Mouse (Mus musculus) MEL (cell line): ENCODE data around the gene Fgfr2. TPM values are rescaled to one million over a fixed set of nuclear protein-coding genes. Genes with fewer than 3 reads are reported as not detected.

Source experiments
- DNase-seq: peaks from one replicate; pipeline ENCODE4 v3.0.0; 2011; ENCODE audit warnings: low read depth, low spot score
- H3K27ac ChIP-seq: 2 replicates; pipeline ENCODE4 v1.5.1; 2012; ENCODE audit warnings: low read depth, mild to moderate bottlenecking, control low read depth, low read length, moderate library complexity; ENCODE audit not compliant: control insufficient read depth
- H3K27me3 ChIP-seq, 2 experiments: fragments of 150-350 bp in 1 of 2; sonication (generic) in 1 of 2; 2 replicates each; pipeline ENCODE4 v1.6.1; 2012; ENCODE audit warnings: low read length in 2 of 2, mild to moderate bottlenecking in 2 of 2, improper control_type of control experiment in 1 of 2, moderate library complexity in 1 of 2; ENCODE audit not compliant: insufficient read depth in 2 of 2, control insufficient read depth in 1 of 2
- H3K36me3 ChIP-seq, 2 experiments: 2 replicates each; pipeline ENCODE4 v1.6.1; 2012 to 2014; ENCODE audit warnings: low read length in 2 of 2, improper control_type of control experiment in 1 of 2, inconsistent platforms in 1 of 2, mild to moderate bottlenecking in 1 of 2; ENCODE audit not compliant: insufficient read depth in 2 of 2, control insufficient read depth in 1 of 2
- H3K4me1 ChIP-seq, 2 experiments: fragments of 150-350 bp in 1 of 2; sonication (generic) in 1 of 2; 2 replicates each; pipeline ENCODE4 v1.6.1; 2012; ENCODE audit warnings: low read length in 2 of 2, improper control_type of control experiment in 1 of 2, mild to moderate bottlenecking in 1 of 2; ENCODE audit not compliant: insufficient read depth in 2 of 2, control insufficient read depth in 1 of 2
- H3K4me3 ChIP-seq, 2 experiments: fragments of 150-350 bp in 1 of 2; sonication (generic) in 1 of 2; 2 replicates each; pipeline ENCODE4 v1.5.1; 2012; ENCODE audit warnings: low read depth in 2 of 2, low read length in 2 of 2, mild to moderate bottlenecking in 2 of 2, moderate library complexity in 2 of 2, control low read depth in 1 of 2, improper control_type of control experiment in 1 of 2; ENCODE audit not compliant: control insufficient read depth in 1 of 2, insufficient read depth in 1 of 2
- H3K79me2 ChIP-seq: 2 replicates; pipeline ENCODE4 v1.6.1; 2012; ENCODE audit warnings: mild to moderate bottlenecking, low read length, moderate library complexity; ENCODE audit not compliant: control insufficient read depth, poor library complexity, insufficient read depth
- H3K9ac ChIP-seq: 2 replicates; pipeline ENCODE4 v1.6.1; 2012; ENCODE audit warnings: low read depth, mild to moderate bottlenecking, control low read depth, low read length, moderate library complexity; ENCODE audit not compliant: control insufficient read depth, poor library complexity, severe bottlenecking
- H3K9me3 ChIP-seq: fragments of 150-350 bp; sonication (generic); replicated peaks from 2 replicates; pipeline ENCODE4 v1.6.1; 2012; ENCODE audit warnings: mild to moderate bottlenecking, low read length, improper control_type of control experiment, moderate library complexity; ENCODE audit not compliant: insufficient read depth
- BHLHE40 ChIP-seq: IDR thresholded peaks from 2 replicates; pipeline ENCODE4 v1.6.1; 2012; ENCODE audit warnings: low read depth, mild to moderate bottlenecking, inconsistent platforms, low read length, improper control_type of control experiment, borderline replicate concordance
- CHD1 ChIP-seq: IDR thresholded peaks from 2 replicates; pipeline ENCODE4 v1.6.1; 2012; ENCODE audit warnings: low read depth, mild to moderate bottlenecking, inconsistent platforms, low read length, improper control_type of control experiment
- E2F4 ChIP-seq: IDR thresholded peaks from 2 replicates; pipeline ENCODE4 v1.6.1; 2011; ENCODE audit warnings: low read depth, low read length, improper control_type of control experiment, borderline replicate concordance
- ELF1 ChIP-seq: IDR thresholded peaks from 2 replicates; pipeline ENCODE4 v1.6.1; 2014; ENCODE audit warnings: low read depth, mild to moderate bottlenecking, inconsistent platforms, low read length, improper control_type of control experiment, moderate library complexity
- GABPA ChIP-seq: IDR thresholded peaks from 2 replicates; pipeline ENCODE4 v1.6.1; 2012; ENCODE audit warnings: low read depth, mild to moderate bottlenecking, inconsistent platforms, low read length, improper control_type of control experiment, moderate library complexity
- JUND ChIP-seq: IDR thresholded peaks from 2 replicates; pipeline ENCODE4 v1.6.1; 2011; ENCODE audit warnings: low read depth, mild to moderate bottlenecking, improper control_type of control experiment, low read length
- KAT2A ChIP-seq: conservative IDR thresholded peaks from 2 replicates; pipeline ENCODE4 v1.6.1; 2012; ENCODE audit warnings: low read depth, low read length, improper control_type of control experiment, inconsistent platforms
- MAFK ChIP-seq: IDR thresholded peaks from 2 replicates; pipeline ENCODE4 v1.6.1; 2011; ENCODE audit warnings: low read depth, mild to moderate bottlenecking, low read length, improper control_type of control experiment, borderline replicate concordance
- MAX ChIP-seq: IDR thresholded peaks from 2 replicates; pipeline ENCODE4 v1.6.1; 2011; ENCODE audit warnings: low read length, improper control_type of control experiment
- MEF2A ChIP-seq: IDR thresholded peaks from 2 replicates; pipeline ENCODE4 v1.6.1; 2014; ENCODE audit warnings: low read depth, mild to moderate bottlenecking, inconsistent platforms, low read length, improper control_type of control experiment; ENCODE audit not compliant: poor library complexity, insufficient replicate concordance, severe bottlenecking; ENCODE audit errors: extremely low read depth
- MYB ChIP-seq: IDR thresholded peaks from 2 replicates; pipeline ENCODE4 v1.6.1; 2011; ENCODE audit warnings: mild to moderate bottlenecking, low read depth, low read length, improper control_type of control experiment
- MYC ChIP-seq: IDR thresholded peaks from 2 replicates; pipeline ENCODE4 v1.6.1; 2011; ENCODE audit warnings: low read depth, mild to moderate bottlenecking, low read length, improper control_type of control experiment, moderate library complexity
- NELFE ChIP-seq: IDR thresholded peaks from 2 replicates; pipeline ENCODE4 v1.6.1; 2011; ENCODE audit warnings: low read depth, low read length, improper control_type of control experiment
- NRF1 ChIP-seq: IDR thresholded peaks from 2 replicates; pipeline ENCODE4 v1.6.1; 2014; ENCODE audit warnings: low read depth, mild to moderate bottlenecking, inconsistent platforms, low read length, improper control_type of control experiment, moderate library complexity; ENCODE audit not compliant: poor library complexity, insufficient read depth, severe bottlenecking
- POLR2A ChIP-seq, 2 experiments: IDR thresholded peaks; 2 replicates each; pipeline ENCODE4 v1.6.1; 2011 to 2012; ENCODE audit warnings: low read length in 2 of 2, mild to moderate bottlenecking in 2 of 2, control low read depth in 1 of 2, improper control_type of control experiment in 1 of 2, low read depth in 1 of 2, moderate library complexity in 1 of 2; ENCODE audit not compliant: control insufficient read depth in 1 of 2, insufficient read depth in 1 of 2, poor library complexity in 1 of 2
- POLR2AphosphoS5 ChIP-seq: IDR thresholded peaks from 2 replicates; pipeline ENCODE4 v1.6.1; 2012; ENCODE audit warnings: low read depth, borderline replicate concordance, mild to moderate bottlenecking, inconsistent platforms, low read length, moderate library complexity, mixed read lengths
- TAL1 ChIP-seq: IDR thresholded peaks from 2 replicates; pipeline ENCODE4 v1.6.1; 2012; ENCODE audit warnings: mild to moderate bottlenecking, inconsistent platforms, low read length, moderate library complexity, mixed read lengths
- TBP ChIP-seq: IDR thresholded peaks from 2 replicates; pipeline ENCODE4 v1.8.0; 2011; ENCODE audit warnings: low read depth, low read length, improper control_type of control experiment
- TCF12 ChIP-seq: IDR thresholded peaks from 2 replicates; pipeline ENCODE4 v1.6.1; 2014; ENCODE audit warnings: low read depth, mild to moderate bottlenecking, inconsistent platforms, low read length, improper control_type of control experiment, moderate library complexity
- ZMIZ1 ChIP-seq: IDR thresholded peaks from 2 replicates; pipeline ENCODE4 v1.6.1; 2012; ENCODE audit warnings: low read depth, mild to moderate bottlenecking, inconsistent platforms, low read length, improper control_type of control experiment, moderate library complexity
- polyA plus RNA-seq, 2 experiments: library from polyadenylated mRNA; stranded (reverse) in 1 of 2; unstranded in 1 of 2; fragments of >175 nt in 1 of 2; fragments of >200 nt in 1 of 2; gene quantifications; 2 replicates each; pipeline versions ENCODE4 v1.2.1 to v1.2.4; 2012; ENCODE audit warnings: low replicate concordance in 2 of 2, low read depth in 1 of 2; ENCODE audit not compliant: insufficient read length in 2 of 2, insufficient read depth in 1 of 2, missing spikeins in 1 of 2
- total RNA-seq: library from RNA; depleted of rRNA; stranded (reverse); fragments of 300-350 nt; gene quantifications from 2 replicates; pipeline ENCODE4 v1.2.3, GENCODE M21; 2012

The Fgfr2 gene
- total and polyA plus RNA-seq, 3 experiments: not detected

- TF ChIP-seq MEF2A (no peak), E2F4 (no peak), NELFE (no peak)
- TF ChIP-seq, all 39 proteins: peak for 3
Measured at GRCm38 (mm10) chr7:130380769-130381355, 2742.3 kb downstream of the Fgfr2 start (continued).

DNA sequence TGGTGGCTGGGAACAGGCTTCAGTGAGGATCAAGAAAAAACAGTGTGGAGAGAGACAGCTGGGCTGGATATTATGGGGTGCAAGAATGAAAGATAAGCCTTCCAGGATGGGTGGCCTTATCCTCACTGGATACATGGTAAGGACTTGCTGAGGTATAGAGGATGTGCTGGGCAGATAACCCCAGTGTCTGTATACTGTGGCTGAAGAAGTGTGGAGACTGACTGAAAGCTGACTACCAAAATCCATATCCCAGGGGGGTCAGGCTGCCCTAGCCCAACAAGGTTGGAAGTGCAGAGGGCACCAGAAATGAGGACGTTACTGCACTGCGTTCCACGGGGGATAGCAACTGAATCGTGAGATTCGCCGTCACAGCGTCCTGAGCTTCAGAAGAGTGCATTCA, 2742.8 kb downstream of the Fgfr2 start:
- DNase-seq: no peak
- H3K9ac ChIP-seq: no peak overlapping the region
- no peak for TF ChIP-seq MAX
- TF ChIP-seq, all 39 proteins: peak for 0
- Histone ChIP-seq H3K27ac (no peak overlapping the region), H3K27me3 (no peaks in the 10 kb centered on the region), H3K36me3 (no peaks in the 10 kb centered on the region), H3K4me3 (no peak overlapping the region), H3K79me2 (no peaks in the 10 kb centered on the region), H3K4me1 (no peaks in the 10 kb centered on the region), H3K9me3 (no peaks in the 10 kb centered on the region)

GRCm38 (mm10) chr7:130379886-130380285, 2743.3 kb downstream of the Fgfr2 start:
- Histone ChIP-seq H3K9me3 (no peaks in the 10 kb centered on the region), H3K4me1 (no peaks in the 10 kb centered on the region), H3K79me2 (no peaks in the 10 kb centered on the region), H3K4me3 (no peak overlapping the region), H3K27me3 (no peaks in the 10 kb centered on the region), H3K27ac (no peak overlapping the region), H3K9ac (no peak overlapping the region), H3K36me3 (no peaks in the 10 kb centered on the region)
- no peak for DNase-seq
- no peak for TF ChIP-seq CHD1
- TF ChIP-seq GABPA: no peak
- no peak for TF ChIP-seq NELFE
- TF ChIP-seq TCF12: no peak
- no peak for TF ChIP-seq MEF2A
- TF ChIP-seq TAL1: no peak
- no peak for TF ChIP-seq TBP
- TF ChIP-seq ZMIZ1: no peak
- no peak for TF ChIP-seq KAT2A
- no peak for TF ChIP-seq E2F4
- no peak for TF ChIP-seq MYB
- TF ChIP-seq ELF1: no peak
- no peak for TF ChIP-seq POLR2A (IDR thresholded peaks at IDR 0.05; ENCODE audit: control insufficient read depth in 1 of 2, insufficient read depth in 1 of 2, low read depth in 1 of 2, low read length in 2 of 2, poor library complexity in 1 of 2)
- no peak for TF ChIP-seq BHLHE40
- TF ChIP-seq MAFK: no peak
- no peak for TF ChIP-seq JUND
- TF ChIP-seq MYC: no peak
- no peak for TF ChIP-seq POLR2AphosphoS5
- no peak for TF ChIP-seq NRF1
